Comparison of ENCODE assay signal across 8 mouse cellular contexts in genomic region chr17:42876904-42877425, GRCm38 (mm10). TPM values are rescaled to one million over a fixed set of nuclear protein-coding genes. Genes with fewer than 3 reads are reported as not detected.
A peak's percentile ranks its signal among the peaks of the same experiment; 100 is the strongest.
DNase-seq lines count a peak whose midpoint lies in the region; ATAC-seq and TF ChIP-seq lines count a peak whose summit lies in the region.

No protein-coding gene starts in this region.

- WGBS in heart, embryonic 12.5 days = 33% methylated on average over 13 of the region's 13 CpGs
- WGBS in forebrain, embryonic 14.5 days = 31% methylated on average over 13 of the region's 13 CpGs
- WGBS in liver, embryonic 16.5 days (ENCODE audit: insufficient replicate concordance) = 23% methylated on average over 13 of the region's 13 CpGs

- no peak for DNase-seq in heart, postnatal 36 days
- peak; percentile 21 for DNase-seq in forebrain, embryonic 14.5 days (ENCODE audit: low spot score)
- DNase-seq in urinary bladder, postnatal 25 days (ENCODE audit: low spot score) = no peak
- no peak for DNase-seq in ovary, postnatal 36 days (ENCODE audit: low spot score)
- no peak for DNase-seq in urinary bladder, postnatal 10 days (ENCODE audit: low spot score)

- no peaks in the 10 kb centered on the region for H3K27me3 ChIP-seq in heart, embryonic 12.5 days (replicated peaks)
- no peaks in the 10 kb centered on the region for H3K27me3 ChIP-seq in E14TG2a.4 (ENCODE audit: insufficient read depth, low read length)
- no peaks in the 10 kb centered on the region for H3K27me3 ChIP-seq in forebrain, embryonic 14.5 days (replicated peaks; ENCODE audit: control insufficient read depth, insufficient read depth, low read length)
- H3K27me3 ChIP-seq in liver, embryonic 16.5 days (ENCODE audit: control insufficient read depth, insufficient read depth, low read depth, low read length) = no peaks in the 10 kb centered on the region

- H3K9me3 ChIP-seq in heart, embryonic 12.5 days (replicated peaks) = no peaks in the 10 kb centered on the region
- no peaks in the 10 kb centered on the region for H3K9me3 ChIP-seq in E14TG2a.4 (ENCODE audit: low read length)
- no peaks in the 10 kb centered on the region for H3K9me3 ChIP-seq in forebrain, embryonic 14.5 days (replicated peaks; ENCODE audit: control insufficient read depth, low read length)
- no peaks in the 10 kb centered on the region for H3K9me3 ChIP-seq in liver, embryonic 16.5 days (replicated peaks; ENCODE audit: control insufficient read depth, low read length)

- H3K36me3 ChIP-seq in heart, embryonic 12.5 days = no peaks in the 10 kb centered on the region
- H3K36me3 ChIP-seq in E14TG2a.4 (ENCODE audit: insufficient read depth, low read length) = no peaks in the 10 kb centered on the region
- H3K36me3 ChIP-seq in forebrain, embryonic 14.5 days (ENCODE audit: control insufficient read depth, insufficient read depth, low read length) = no peaks in the 10 kb centered on the region
- no peaks in the 10 kb centered on the region for H3K36me3 ChIP-seq in liver, embryonic 16.5 days (ENCODE audit: control insufficient read depth, insufficient read depth)

- intact Hi-C loops in heart, postnatal 36 days (cut with DNase I) = loop anchor here (5.0 to 10.0 kb wide), 4 partner anchors 60 to 1358 kb away; no protein-coding TSS in a partner anchor

- TF ChIP-seq CTCF in E14TG2a.4 (conservative IDR thresholded peaks at IDR 0.05; ENCODE audit: low read length) = no peak

- no peak for ATAC-seq in heart, embryonic 12.5 days (ENCODE audit: insufficient number of reproducible peaks, low FRiP score)
- 0 out of 2 replicates have a peak, but pooled peaks have one; percentile 0 for ATAC-seq in forebrain, embryonic 14.5 days
- ATAC-seq in liver, embryonic 16.5 days (ENCODE audit: low read depth) = no peak

- peak overlapping the region; percentile 95 for H3K4me3 ChIP-seq in heart, embryonic 12.5 days
- peak overlapping the region; percentile 90 for H3K4me3 ChIP-seq in E14TG2a.4 (replicated peaks; ENCODE audit: low read length)
- peak overlapping the region; percentile 81 for H3K4me3 ChIP-seq in forebrain, embryonic 14.5 days (ENCODE audit: low read depth, low read length)
- H3K4me3 ChIP-seq in liver, embryonic 16.5 days (ENCODE audit: low read depth, low read length) = peak overlapping the region; percentile 95

- H3K4me1 ChIP-seq in heart, embryonic 12.5 days (replicated peaks) = peaks cover 16% of the 10 kb centered on the region
- H3K4me1 ChIP-seq in E14TG2a.4 (replicated peaks; ENCODE audit: low read depth, low read length) = peaks cover 33% of the 10 kb centered on the region
- peaks cover 3% of the 10 kb centered on the region; the same call in 1 of the 2 replicates for H3K4me1 ChIP-seq in forebrain, embryonic 14.5 days (ENCODE audit: control insufficient read depth, insufficient read depth, low read length)
- peaks cover 12% of the 10 kb centered on the region for H3K4me1 ChIP-seq in liver, embryonic 16.5 days (ENCODE audit: control insufficient read depth, low read depth, low read length)

- peak overlapping the region; percentile 97; the same call in 1 of the 2 replicates for H3K27ac ChIP-seq in heart, embryonic 12.5 days (ENCODE audit: poor library complexity, severe bottlenecking)
- H3K27ac ChIP-seq in forebrain, embryonic 14.5 days (ENCODE audit: low read depth, low read length) = no peak overlapping the region
- peak overlapping the region; percentile 89 for H3K27ac ChIP-seq in liver, embryonic 16.5 days (ENCODE audit: low read length)

- H3K4me2 ChIP-seq in heart, embryonic 12.5 days = peak overlapping the region; percentile 77
- H3K4me2 ChIP-seq in forebrain, embryonic 14.5 days (ENCODE audit: low read length) = peak overlapping the region; percentile 62
- peak overlapping the region; percentile 90 for H3K4me2 ChIP-seq in liver, embryonic 16.5 days (ENCODE audit: low read depth, low read length)

- H3K9ac ChIP-seq in heart, embryonic 12.5 days = peak overlapping the region; percentile 96; the same call in 1 of the 2 replicates
- peak overlapping the region; percentile 94 for H3K9ac ChIP-seq in forebrain, embryonic 14.5 days (ENCODE audit: low read length)
- H3K9ac ChIP-seq in liver, embryonic 16.5 days (ENCODE audit: low read depth, low read length) = peak overlapping the region; percentile 92

RNA-seq across cellular contexts. Expression of gene Cd2ap, which starts 0.5 kb away (rescaled TPM):
- polyA plus RNA-seq in heart, embryonic 12.5 days (2016; fragmentation: Nextera tagmentation; extraction: Ambion mirVana) = 20.2 and 21.8 TPM in 2 replicates
- total RNA-seq in heart, postnatal 36 days (2021) = 10 to 100 TPM; 20.2 to 22.3 TPM
- polyA plus RNA-seq in forebrain, embryonic 14.5 days (2014; fragmentation: Nextera tagmentation; extraction: Ambion mirVana) = 5.0 and 7.2 TPM in 2 replicates
- polyA plus RNA-seq in liver, embryonic 16.5 days (2015; fragmentation: Nextera tagmentation; extraction: Ambion mirVana) = 7.4 and 8.1 TPM in 2 replicates
